8 mouse cellular contexts compared by ENCODE assay signal in the genomic region with DNA sequence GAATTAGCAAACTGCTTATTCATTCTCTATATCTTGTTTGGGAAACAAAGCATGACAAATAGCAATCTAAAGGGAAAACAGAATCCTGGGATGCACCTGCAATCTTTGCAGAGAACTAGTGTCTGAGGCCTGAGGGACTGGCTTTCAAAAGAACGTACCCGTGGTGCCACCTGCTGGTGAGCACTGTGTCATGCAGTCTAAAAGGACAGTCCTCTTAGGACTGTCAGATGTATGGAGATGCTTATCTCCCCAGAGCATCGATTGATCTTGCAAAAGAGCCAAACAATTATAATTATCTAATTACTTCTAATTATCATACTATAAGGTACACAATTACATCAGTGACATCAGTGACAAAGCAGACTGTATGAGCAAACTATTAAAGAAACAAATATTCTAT. TPM values are rescaled to one million over a fixed set of nuclear protein-coding genes. Genes with fewer than 3 reads are reported as not detected.
DNase-seq lines count a peak whose midpoint lies in the region; ATAC-seq and TF ChIP-seq lines count a peak whose summit lies in the region.

No protein-coding gene starts in this region.

- 3% methylated on average over 3 of the region's 3 CpGs for WGBS in liver, postnatal 0 days (ENCODE audit: insufficient replicate concordance)
- WGBS in neural tube, embryonic 15.5 days: 13% methylated on average over 3 of the region's 3 CpGs

- H3K27me3 ChIP-seq in liver, postnatal 0 days (ENCODE audit: insufficient read depth, low read length): no peaks in the 10 kb centered on the region
- H3K27me3 ChIP-seq in neural tube, embryonic 15.5 days (replicated peaks): no peaks in the 10 kb centered on the region

- no peak for TF ChIP-seq EP300 in liver, postnatal 0 days (IDR thresholded peaks at IDR 0.05; ENCODE audit: low read depth)

- no peaks in the 10 kb centered on the region for H3K36me3 ChIP-seq in liver, postnatal 0 days (replicated peaks; ENCODE audit: insufficient read depth, low read length)
- no peaks in the 10 kb centered on the region for H3K36me3 ChIP-seq in neural tube, embryonic 15.5 days

- H3K9ac ChIP-seq in liver, postnatal 0 days (replicated peaks): no peak overlapping the region
- no peak overlapping the region for H3K9ac ChIP-seq in neural tube, embryonic 15.5 days (replicated peaks)

- H3K27ac ChIP-seq in liver, postnatal 0 days (ENCODE audit: low read depth): no peak overlapping the region
- H3K27ac ChIP-seq in neural tube, embryonic 15.5 days (replicated peaks): no peak overlapping the region

- no peaks in the 10 kb centered on the region for H3K4me1 ChIP-seq in liver, postnatal 0 days (ENCODE audit: insufficient read depth)
- no peaks in the 10 kb centered on the region for H3K4me1 ChIP-seq in neural tube, embryonic 15.5 days

- no peak overlapping the region for H3K4me2 ChIP-seq in liver, postnatal 0 days (ENCODE audit: low read depth, low read length)
- no peak overlapping the region for H3K4me2 ChIP-seq in neural tube, embryonic 15.5 days

- TF ChIP-seq CTCF in liver, postnatal 0 days (IDR thresholded peaks at IDR 0.05; ENCODE audit: low read depth): peak; percentile 89

- DNase-seq in adrenal gland, postnatal 10 days: peak; percentile 82
- DNase-seq in embryo, embryonic 11 days: peak; percentile 78
- DNase-seq in gastrocnemius, postnatal 4 days (ENCODE audit: low spot score in 2 of 2): peak; percentile 40 to 53
- DNase-seq in kidney, postnatal 14 days: peak; percentile 68
- DNase-seq in liver, postnatal 0 days: peak; percentile 73
- DNase-seq in thymus, adult 18-20 months: peak; percentile 22 to 30

- peak; percentile 81 for ATAC-seq in CD4-positive, CD25-positive, alpha-beta regulatory T cell, adult 4 months
- ATAC-seq in liver, postnatal 0 days: no peak; the same call in 1 of the 2 replicates
- ATAC-seq in neural tube, embryonic 15.5 days (ENCODE audit: low FRiP score): peak; percentile 91

- no peaks in the 10 kb centered on the region for H3K9me3 ChIP-seq in liver, postnatal 0 days (ENCODE audit: low read length)
- no peaks in the 10 kb centered on the region for H3K9me3 ChIP-seq in neural tube, embryonic 15.5 days (replicated peaks)

- H3K4me3 ChIP-seq in liver, postnatal 0 days (ENCODE audit: low read depth, low read length): no peak overlapping the region
- H3K4me3 ChIP-seq in neural tube, embryonic 15.5 days (replicated peaks): no peak overlapping the region

RNA-seq across cellular contexts. Expression of a gene that starts 25.4 kb away (rescaled TPM):
- 1 to 10 TPM; 3.0 to 3.4 TPM for polyA plus RNA-seq in CD4-positive, CD25-positive, alpha-beta regulatory T cell, adult 4 months (2017; shearing (Covaris generic))
- total RNA-seq in adrenal gland, postnatal 10 days (2021): 1 to 10 TPM; 5.7 to 6.4 TPM
- total RNA-seq in gastrocnemius, postnatal 4 days (2021): 1 to 10 TPM; 4.2 to 5.8 TPM
- polyA plus RNA-seq in liver, postnatal 0 days (2015; fragmentation: Nextera tagmentation; extraction: Ambion mirVana): 3.0 and 3.1 TPM in 2 replicates
- polyA plus RNA-seq in neural tube, embryonic 15.5 days (2015; fragmentation: Nextera tagmentation; extraction: Ambion mirVana): 9.9 and 11.1 TPM in 2 replicates

Comparison
In these comparisons a context has a peak if more than half of its experiments do, and no peak if none do; other contexts are left out.
1. DNase-seq: peak in every context shown above with its lines; median percentile 82 in adrenal gland, postnatal 10 days; 78 in embryo, embryonic 11 days; 73 in liver, postnatal 0 days; 68 in kidney, postnatal 14 days; 46 in gastrocnemius, postnatal 4 days; 26 in thymus, adult 18-20 months.